Mouse (Mus musculus) adrenal gland, adult 18-20 months (tissue): ENCODE measurements around the gene Prim2. TPM values are rescaled to one million over a fixed set of nuclear protein-coding genes. Genes with fewer than 3 reads are reported as not detected.

Experiments used
- DNase-seq, 2 experiments: peaks; one replicate each; pipeline ENCODE4 v3.0.0; 2021 to 2022; ENCODE audit warnings: low spot score in 2 of 2
- total RNA-seq, 2 experiments: library from RNA; stranded (reverse); gene quantifications; 1 replicate in 1 of 2; 2 replicates in 1 of 2; pipeline ENCODE4 v1.2.3; 2021

The Prim2 gene
- total RNA-seq, 2 experiments from 2014 or later: 3.7 to 4.9 TPM

DNA sequence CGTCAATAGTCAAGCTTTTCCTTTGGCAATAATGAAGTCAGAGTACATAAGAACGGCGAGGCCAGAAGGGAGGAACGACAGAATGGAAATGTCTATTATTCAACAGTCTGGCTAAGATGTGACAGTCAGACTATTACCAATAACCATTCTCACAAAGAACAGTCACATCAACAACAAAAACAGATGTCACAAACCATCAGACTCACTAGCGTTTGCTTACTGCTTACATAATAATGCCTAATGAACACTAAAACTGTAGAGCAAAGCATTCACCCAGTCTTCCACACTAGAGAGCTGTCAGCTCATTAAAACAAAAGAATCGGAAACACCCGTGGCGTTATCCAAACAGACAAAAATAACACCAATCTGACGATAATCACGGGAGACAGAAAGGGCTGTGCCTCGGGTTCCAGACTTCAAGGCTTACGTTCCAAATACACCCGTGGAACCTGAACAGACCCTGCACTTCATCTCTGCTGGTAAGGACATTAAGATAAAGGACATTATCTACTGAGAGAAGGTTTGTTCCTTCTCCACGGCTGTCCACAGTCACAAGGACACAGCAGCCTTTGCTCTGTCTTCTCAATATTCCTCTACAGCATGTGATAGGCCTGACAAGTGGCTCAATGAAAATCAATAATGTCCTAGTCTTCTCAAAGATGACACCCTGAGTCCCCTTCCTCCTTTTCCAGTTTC, 59.4 kb downstream of the Prim2 start:
- no peak for DNase-seq

DNA sequence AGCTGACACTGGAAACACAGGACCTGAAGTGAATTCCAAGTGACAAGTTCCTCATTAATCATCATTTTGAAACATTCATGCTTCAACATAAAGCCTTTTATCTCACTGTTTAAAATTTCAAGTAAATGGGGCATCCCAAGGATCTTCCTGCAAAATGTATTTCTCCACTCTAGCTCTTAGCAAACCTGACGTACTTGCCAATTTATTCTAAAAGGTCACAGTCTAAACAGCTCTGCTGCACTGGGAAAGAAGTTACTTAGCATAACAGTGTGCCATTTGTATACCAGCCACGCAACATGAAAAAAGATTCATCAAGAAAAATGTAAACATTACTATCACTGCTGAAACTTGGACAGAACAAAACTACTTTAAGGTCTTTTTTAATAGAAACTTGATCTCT, 61.5 kb downstream of the Prim2 start:
- no peak for DNase-seq

DNA sequence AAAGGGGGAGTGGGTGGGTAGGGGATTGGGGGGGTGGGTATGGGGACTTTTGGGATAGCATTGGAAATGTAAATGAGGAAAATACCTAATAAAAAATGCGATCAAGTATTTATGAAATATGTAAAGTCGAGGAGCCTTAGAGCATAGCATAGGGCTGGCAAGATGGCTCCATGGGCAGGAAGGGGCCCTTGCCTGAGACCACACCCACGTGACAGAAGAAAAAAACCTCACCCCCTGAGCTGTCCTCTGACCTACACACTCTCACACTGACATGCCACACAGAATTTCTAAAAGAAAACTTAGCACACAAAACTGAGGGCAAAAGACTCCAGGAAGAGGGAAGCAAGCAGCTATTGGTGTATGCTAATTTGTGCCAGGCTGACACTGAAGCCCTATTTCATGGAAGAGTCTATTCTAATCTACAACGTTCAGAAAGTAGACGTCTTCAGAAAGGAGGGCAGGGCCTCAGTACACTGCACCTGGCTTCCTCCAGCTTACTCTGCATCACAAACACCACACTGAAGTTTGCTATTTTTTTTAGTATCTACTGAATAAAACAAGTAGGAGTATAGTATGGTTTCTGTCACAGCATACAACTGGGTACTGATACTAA, 65.4 kb downstream of the Prim2 start:
- no peak for DNase-seq

DNA sequence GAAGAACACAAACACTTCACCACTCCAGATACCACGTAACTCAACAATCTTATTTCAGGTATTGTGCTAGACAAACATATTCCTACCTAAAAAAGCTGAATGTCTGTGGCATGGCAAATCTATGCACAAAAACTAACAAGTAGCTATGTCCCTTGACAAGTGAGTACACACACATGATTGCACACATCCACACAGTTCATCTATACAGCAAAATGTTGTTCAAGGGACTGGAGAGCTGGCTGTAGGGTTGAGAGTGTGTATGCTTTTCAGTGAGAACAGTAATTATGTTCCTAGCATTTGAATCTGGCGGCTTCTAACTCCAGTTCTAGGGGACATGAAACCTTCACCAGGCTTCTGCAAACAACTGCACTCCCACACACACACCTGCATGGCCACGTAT, 69.9 kb downstream of the Prim2 start:
- no peak for DNase-seq

DNA sequence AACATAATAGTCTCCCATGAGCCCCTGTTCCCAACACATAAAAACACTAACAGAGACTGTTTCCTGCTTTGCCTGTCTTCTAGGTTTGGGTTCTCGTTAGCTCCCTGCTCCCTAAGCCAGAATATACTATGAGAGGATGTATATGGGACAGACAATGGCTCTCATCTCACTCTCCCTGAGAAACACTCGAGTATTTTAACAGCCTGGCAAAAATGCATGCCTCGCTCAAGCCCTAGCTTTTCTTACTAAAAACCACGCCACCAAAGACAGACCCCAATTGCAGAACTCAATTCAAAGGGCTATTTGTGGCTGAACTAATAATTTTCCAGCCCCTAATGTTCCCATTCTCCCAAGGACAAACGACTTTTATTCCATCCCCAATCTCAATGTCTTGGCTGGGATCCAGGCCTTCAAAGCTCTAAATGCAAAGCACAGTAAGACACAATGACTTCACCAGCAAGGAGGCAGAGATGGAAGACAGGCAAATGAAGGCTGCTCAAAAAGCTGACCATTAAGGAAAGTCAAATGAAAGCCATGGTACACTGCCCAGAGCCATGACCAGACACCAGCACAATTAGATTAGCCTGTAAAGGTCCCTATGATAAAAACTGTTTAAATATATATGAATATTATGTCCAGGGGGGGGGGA, 70.5 kb downstream of the Prim2 start:
- no peak for DNase-seq

DNA sequence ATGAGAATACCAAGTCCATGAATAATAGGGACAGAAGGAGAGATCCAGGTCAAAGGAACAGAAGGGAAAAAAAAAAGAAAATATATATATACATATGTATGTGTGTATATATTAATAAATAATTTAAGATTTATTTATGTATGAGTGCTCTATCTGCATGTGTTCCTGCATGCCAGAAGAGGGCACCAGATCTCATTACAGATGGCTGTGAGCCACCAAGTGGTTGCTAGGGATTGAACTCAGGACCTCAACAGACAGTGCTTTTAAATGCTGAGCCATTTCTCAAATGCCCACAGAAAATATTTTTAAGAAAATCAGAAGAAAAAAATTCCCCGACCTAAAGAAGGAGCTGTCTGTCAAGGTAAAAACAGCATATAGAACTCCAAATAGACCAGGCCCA, 72.6 kb downstream of the Prim2 start:
- DNase-seq: no peak

DNA sequence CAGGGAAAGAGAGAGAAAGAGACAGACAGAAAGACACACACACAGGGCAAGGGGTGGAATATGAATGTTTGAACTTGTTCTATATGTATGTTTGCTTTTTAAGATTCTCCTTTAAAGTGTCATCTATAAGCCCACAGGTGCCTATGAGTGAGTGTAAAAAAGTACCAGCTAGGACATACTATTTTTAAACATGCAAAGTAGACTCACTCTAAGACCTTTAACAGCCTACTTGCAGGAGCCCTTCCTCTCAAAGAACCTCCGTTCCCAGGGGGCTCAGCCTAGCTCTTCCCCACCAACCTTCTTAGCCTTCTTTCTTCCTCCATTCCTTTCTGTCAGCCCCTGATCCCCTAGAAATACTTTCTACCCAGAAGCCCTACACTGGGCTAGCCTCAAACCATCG, 73.7 kb downstream of the Prim2 start:
- no peak for DNase-seq

DNA sequence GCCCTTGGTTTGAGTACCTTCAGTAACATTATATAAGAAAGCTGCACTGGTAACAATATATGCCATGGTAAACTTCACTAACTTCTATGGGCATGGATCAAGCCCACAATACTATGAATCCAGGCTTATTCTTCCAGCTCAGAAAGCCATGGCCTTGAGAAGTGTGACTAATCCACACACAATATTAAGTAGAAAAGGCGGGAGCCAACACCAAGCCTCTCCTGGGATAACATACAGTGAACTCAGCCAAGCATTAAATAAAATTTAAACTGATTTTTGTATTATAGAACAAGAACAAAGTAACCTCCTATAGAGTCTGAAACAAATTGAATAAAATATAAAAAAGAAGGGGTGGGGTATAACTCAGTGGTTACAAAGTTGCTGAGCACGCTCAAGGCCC, 74.6 kb downstream of the Prim2 start:
- no peak for DNase-seq

DNA sequence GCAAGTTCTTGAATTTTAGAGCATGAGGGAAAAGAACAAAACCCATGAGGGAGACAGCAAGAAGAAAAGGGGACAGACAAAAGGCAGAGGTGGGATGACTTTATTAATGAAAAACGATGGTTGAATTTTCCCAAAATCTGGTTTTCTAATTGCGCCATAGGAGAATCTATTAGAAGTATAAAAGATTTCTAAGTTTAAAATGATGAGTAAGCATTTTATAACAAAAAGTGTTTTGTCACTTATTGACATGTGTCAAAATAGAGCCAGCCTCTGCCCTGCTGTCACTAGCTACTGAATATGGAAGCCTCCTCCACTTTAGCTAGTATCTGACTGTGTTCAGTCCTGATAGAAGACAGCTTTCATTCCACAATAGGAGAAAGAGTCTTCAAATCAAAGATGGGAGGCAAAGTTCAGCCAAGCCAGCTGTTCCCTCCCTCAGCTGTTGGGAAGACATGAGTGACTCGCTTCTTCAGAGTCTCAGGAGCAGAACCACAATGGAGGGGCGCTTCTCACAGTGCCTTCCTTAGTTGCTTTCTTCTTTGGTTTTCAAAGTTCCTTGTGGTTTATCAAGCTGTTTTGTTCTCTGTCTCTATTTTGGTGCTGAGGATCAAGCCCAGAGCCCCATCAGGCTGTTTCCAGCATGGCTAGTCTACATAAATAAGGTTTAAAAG, 75.7 kb downstream of the Prim2 start:
- no peak for DNase-seq

DNA sequence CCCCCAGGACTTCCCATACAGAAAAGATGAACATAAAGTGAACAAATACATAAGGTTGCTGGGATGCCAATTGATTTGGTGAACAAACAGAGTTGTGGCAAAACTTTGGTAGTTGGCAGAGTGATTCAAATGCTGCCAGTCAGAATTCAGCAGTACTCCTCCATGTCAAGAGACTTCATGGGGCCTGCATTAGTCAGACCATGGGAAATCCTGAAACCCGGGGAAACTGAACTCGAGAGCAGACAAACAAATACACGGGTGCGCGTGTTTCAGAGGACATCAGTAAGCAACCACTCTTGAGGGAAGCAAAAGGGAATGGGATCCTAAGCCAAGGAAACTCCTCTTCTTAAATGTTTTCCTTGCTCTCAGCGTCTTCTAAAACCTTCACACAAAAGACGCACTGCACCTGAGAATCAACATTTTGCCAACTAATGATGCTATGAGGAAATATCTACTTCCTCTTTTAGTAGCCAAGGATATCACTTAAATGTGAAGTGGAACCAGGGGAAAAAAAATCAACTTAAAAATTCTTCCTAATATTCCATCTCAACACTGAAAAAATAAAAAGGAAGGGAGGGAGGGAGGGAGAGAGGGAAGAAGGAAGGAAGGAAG, 77.5 kb downstream of the Prim2 start:
- no peak for DNase-seq

DNA sequence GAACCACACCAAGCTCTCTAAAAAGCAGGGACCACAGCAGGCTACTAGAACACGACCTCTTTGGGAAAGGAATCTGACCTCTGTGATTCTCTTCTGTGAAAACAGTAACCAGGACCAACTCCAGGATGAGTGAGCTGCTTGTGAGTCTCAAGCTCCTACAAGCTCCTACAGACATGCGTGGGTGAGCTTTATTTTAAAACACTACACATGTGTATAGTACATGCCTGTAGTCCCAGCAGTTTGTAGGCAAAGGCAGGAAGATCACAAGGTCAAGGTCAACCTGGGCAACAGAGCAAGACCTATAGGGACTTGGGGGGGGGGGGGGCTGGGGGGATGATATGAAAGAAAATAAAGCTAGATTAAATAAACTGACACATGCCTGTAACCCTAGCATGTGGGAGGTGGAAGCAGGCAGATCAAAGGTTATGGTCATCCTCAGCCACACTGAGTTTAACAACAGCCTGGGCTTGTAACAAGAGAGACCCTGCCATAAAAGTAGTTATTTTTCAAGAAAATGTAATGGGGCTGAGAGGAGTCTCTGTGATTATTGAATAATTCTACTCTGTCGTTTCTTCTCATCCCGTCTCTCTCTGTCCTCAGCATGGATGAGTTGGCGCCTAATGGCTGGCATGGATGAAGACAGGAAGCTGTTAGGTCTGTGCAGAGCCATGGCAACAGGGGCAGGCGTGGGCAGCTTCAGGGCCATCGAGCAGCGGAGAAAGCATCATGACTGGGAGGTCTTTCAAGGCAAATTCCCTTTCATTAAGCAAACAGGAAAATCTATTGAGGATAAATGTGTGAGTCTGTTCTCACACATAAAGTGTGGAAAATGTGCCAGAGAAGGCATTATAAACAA, 78.8 kb downstream of the Prim2 start:
- no peak for DNase-seq

DNA sequence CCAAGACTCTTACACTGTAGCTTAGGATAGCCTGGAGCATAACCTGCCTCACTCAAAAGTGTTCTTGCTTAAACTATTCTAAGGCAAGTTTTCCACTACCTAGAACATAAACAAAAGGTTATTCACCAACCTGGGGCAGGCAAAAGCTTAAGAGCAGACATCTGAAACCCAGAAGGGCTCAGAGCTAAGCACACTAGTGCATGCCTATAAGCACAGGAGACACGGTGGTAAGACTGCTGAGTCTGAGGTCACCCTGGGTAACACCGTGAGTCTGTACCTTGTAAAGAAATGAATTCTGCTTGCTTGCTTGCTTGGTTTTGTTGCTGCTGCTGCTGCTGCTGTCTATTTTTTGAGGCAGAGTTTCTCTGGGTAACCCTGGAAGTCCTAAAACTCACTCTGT, 80.1 kb downstream of the Prim2 start:
- no peak for DNase-seq

DNA sequence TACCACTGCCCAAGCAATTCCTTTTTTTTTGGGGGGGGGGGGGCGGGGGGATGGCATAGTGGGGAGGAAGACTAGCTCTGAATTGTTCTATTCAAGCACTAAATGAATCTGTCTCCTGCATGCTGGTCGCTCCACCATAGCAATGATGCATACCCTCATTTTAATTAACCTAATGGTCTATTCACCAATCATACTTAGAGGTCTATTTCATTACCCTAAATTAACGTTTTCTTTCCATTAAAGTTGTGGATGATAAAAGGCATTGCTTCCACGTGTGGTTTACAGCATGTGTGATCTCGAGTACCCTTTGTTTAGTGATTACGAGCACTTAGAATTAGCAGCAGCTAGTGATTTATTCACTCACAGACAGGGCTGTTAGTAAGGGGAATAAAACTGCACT, 81.0 kb downstream of the Prim2 start:
- DNase-seq: no peak

DNA sequence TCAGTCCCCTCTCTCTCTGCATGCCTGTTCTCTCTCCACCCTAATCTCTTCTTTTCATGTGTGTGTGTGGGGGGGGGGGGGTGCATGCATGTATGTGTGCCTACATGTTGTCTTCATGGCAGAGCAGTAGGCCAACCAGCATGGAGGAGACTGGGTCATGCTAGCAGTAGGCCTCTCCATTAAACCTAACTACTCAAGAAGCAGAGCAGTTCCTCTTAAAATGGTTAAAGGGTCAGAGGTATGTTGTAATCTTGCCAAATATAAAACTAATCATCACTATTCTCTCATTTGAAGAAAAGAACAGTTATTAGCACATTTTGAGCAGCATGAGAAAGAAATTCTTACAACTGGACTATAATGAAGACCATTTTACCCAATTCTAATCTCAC, 85.0 kb downstream of the Prim2 start:
- no peak for DNase-seq

DNA sequence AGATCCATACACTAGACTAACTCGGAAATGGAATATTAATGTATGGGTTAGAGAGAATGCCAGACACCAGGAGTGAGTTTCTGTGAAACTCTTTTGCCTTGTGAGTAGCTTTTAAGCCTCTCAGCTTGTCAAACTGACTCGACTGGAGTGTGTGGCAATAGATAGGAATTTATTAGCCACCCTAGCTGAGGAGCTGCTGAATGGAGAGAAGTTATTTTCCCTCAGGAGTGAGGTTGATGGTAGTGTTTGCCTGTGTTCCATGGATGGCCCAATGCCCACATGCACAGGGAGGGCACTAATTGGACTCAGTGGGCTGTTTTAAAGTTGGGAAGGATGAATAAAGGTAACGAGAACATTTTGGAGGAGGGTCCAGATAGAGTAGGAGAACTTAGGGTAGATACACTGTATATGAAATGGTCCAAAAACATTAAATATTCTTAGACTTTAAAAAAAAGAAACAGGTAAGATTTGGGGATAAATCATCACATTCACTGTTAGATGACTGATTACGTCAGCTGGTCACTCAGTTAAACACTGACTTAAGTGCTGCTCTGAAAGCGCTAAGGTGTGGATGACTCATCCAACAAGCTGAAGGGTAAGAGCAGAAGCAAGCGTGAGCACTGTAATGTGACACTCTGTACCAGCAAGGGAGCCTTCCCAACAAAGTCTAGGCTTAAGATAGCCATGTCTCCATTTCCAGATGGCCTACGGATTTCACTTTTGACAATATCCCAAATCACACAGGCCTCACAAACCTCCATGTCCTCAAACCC, 85.6 kb downstream of the Prim2 start:
- no peak for DNase-seq

DNA sequence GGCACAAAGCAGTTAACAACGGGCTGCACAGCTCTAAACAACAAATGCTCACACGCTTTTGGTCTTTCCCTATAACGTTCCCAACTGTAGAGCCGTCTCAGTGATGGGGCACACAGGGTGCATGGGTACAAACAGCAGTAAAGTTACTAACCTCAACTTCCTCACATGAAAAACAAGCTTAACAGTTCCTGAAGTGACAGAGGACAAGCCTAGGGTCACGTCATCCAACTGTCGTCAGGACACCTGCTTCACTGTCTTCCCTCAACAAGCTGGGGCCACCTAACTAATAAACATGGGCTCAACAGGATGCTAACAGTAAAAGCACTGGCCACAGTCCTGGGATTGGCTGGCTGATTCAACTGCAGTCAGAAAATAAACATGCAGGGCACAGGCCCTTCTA, 91.0 kb downstream of the Prim2 start:
- DNase-seq: no peak

DNA sequence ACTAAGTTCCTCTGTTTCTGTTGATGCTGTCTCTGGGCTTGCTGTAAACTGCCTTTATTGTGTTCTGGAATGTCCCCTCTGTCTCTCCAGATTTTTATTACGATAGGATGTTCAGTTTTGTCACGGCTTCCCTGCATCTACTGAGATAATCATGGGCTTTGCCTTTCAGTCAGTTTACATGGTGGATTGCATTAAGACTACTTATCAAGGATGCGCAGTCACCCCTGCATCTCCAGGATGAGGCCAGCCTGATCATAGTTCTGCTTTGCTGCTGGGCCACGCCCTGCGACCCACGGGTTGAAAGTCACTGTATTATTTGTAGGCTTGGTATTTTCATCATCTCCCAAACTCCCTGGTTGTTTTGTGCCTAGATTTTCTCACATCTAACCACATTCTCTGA, 95.1 kb downstream of the Prim2 start:
- no peak for DNase-seq

DNA sequence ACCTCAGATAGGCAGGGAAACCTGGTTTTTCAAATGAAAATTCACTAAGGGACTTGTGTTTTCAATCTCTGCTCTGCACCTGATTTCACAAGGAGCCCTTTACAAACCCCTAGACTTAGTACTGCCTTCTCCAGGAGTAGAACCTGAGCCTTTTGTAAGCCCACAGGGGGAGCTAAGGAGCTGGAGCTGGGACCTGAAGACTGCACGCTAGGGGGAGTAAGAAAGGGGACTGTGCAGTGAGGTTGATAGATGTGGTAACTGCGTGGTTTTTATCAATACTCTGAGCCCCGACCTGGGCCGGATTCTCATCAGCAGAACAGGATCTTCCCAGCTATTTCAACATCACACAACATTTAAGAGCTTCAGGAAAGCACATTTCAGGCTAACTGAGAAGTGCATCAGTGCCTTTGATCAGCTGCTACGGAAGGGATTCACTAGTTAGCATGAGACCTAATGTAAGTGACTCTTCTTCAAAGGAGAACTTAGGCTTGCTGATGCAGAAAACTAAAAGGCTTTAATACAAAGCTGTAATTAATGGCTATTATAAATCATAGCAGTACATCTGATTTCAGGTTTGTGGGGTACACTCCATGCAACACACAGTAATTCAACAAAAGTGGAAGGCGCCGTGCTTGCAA, 103.7 kb downstream of the Prim2 start:
- DNase-seq: no peak

DNA sequence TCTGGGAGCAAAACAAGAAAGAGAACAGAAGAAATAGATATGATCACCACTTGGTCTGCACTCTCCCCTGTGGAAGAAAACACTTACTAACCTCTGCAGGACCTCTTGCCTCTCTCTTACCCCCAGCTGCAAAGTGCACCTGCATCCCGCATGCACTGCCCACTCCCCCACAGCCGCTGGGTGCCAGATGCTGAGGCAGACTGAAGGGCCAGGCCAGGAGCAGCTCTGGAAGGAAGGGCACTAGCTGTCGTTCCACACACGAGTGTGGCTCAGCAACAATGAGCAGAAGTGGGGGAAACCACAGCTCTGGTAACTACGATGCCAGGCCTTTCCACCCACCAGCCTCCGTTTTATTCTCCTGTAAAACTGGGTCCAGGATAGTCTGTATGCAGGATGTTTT, 105.6 kb downstream of the Prim2 start:
- DNase-seq: no peak

DNA sequence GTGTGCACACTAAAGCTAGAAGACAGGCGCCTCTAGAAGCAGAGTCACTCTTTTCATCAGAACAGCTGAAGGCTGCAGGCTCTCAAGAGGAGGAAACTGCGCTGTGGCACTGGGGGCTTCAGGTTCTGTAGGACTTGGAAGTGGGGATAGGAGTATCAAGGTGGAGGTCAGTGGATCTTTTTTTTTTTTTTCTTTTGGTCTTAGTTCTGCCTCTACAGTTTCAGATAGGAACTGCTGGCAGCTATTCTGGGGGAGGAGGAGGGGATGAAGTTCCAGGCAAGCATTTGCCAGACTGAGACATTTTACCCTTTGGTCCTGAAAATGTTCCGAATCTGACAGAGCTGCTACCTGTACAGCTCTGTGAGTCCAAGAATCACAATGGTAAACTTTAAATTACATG, 106.0 kb downstream of the Prim2 start:
- DNase-seq: no peak
